Mouse (Mus musculus) mouse embryonic stem cell (cell line): Measurements from ENCODE around the gene Sumf2.

Experiments used
- in situ Hi-C, 2 experiments: fragments of 300-500 bp; cut with MboI; formaldehyde crosslinking; loops; 1 replicate in 1 of 2; 3 replicates in 1 of 2; pipeline ENCODE4 v1.14.3; 2019 to 2020; ENCODE audit warnings: low sequenced_read_pairs in 2 of 2, low pct_unique_long_range_greater_than_20kb in 1 of 2, mixed read lengths in 1 of 2; ENCODE audit not compliant: unreplicated experiment in 1 of 2

Sumf2 gene

DNA sequence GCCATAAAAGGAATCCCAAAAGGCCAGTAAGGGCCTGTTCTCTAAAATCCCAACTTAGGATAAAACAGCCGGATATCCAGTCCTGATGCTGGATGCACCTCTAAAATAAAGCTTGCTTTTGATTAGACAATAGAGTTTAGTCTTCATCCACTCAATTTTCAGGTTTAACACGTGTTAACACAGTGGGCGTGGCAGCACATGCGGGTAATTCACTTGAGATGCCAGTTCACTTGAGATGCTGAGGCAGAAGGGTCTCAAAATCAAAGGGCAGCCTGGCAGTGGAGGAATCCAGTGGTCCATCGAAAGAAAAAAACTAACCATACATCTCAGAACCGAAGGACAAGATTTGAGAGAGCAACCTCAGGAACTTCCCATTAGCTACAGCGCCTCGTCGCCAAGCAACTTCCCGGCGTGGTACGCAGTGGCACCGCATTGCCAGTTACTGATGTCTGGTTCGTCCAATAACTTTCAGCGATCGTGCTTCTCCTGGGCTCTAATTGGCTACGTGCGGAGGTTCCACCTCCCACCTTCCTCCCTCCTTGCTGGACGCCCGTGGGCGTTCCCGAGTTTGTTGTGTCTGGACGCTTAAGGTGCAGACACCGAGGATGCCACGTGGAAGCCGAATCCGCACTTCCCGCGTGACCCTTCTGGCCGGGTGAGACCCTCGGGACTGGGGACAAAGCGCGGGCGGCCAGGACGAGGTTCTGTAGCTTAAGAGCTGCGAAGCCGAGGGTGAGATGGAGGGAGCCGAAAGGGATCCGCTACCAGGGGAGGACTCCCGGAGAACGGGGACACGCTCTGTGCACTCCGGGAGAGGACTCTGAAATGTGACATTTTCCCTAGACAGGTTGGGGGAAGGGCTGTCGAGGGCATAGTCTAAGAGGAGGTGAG, 48.7 kb downstream of the Sumf2 start, which contains the start of gene Zbed5:
Zbed5 (plus strand) TSS at position 526 of the 891 bp plus-strand sequence.
- in situ Hi-C loops: no loop called here

DNA sequence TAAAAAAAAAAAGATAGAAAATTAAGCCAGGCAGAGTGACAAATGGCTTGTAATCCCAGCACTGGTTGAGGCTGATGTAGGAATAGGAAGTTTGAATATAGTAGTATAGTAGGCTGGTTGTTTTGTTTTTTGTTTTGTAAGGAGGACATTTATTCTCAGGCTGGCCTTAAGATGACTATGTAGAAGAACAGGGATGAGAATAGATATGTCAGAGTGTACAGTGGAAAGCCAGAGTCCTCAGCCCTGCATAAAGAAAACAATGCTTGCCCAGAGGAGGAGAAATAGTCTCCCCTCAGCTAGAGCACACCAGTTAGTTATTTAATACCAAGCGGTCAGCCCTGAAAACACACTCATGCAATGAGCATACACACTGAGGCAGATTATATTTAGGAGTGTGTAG, 51.7 kb downstream of the Sumf2 start, which contains the start of gene Phkg1:
Phkg1 (minus strand) TSS at position 101 of the 400 bp plus-strand sequence.
- in situ Hi-C loops: no loop called here

DNA sequence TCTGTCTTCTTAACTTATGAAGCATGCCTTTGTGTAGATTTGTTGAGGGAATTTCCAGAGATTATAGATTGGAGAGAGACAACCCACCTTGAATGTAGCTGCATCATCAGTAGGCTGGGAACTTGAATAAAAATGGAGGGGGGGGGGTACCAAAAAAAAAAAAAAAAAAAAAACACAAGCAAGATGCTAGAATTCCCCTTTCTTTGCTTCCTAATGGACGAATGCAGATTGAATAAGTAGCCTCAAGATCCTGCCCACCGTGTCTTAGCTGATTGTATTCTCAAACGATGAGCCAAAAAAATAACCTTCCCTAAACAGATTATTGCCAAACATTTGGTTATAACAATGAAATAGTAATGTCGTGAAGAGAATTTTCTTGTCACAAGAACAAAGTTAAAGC, 61.0 kb downstream of the Sumf2 start:
- in situ Hi-C loops: no loop called here

DNA sequence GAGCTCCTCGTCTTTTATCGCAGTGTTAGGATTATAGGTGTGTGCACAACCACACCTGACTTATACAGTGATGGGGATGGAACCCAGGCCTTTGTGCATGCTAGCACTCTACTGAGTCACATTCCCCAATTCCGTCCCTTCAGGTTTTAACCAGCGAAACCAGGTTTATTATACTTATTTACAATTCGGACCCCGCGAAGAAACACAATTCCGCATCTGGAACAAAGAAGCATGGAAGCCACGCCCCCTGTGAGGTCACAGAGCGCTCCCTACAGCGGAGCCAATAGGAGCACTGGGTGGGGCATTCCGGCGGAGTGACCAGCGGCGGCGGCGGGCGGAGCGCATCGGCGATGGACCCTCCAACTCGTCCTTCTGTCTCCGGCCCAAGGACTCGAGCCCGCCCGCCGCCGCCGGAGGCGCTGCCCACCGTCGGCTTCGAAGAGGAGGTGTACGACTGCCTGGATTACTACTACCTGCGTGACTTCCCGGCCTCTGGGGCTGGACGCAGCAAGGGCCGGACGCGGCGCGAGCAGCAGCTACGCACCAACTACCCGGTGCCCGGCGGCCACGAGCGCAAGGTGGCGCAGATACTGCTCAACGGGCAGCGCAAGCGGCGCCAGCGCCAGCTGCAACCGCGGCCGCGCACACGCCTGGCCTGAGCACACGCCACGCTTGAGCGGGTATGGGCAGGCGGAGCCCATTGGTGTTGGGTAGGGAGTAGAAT, 61.6 kb downstream of the Sumf2 start, which contains the start of gene Nupr1l:
Nupr1l (plus strand) TSS at position 299 of the 724 bp plus-strand sequence.
- in situ Hi-C loops: no loop called here

GRCm38 (mm10) chr5:129909147-129909546, 62.4 kb downstream of the Sumf2 start:
- in situ Hi-C loops: no loop called here

DNA sequence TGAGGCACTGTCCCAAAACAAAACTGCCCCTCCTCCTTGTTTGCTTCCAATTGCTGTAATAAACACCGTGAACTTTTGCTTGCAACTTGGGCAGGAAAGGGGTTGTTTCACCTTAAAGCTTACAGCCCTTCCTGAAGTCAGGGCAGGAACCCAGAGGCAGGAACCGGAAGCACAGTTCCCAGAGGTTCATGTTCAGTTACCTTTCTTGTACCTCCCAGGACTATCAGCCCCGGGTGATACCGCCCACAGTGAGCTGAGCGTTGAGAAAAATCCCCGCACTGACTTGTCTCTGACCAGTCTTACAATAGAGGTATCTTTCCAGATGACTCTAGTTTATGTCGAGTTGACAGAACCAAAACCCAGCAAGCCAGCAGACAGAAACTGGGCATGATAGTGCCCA, 62.8 kb downstream of the Sumf2 start:
- in situ Hi-C loops: no loop called here
